Mouse (Mus musculus) midbrain, postnatal 0 days (tissue): ENCODE results near the gene AC131692.1. TPM values are rescaled to one million over a fixed set of nuclear protein-coding genes. Genes with fewer than 3 reads are reported as not detected.

ENCODE experiments used
- ATAC-seq: fragments of 200-750 bp; cut with Nextera tagmentation; 2 replicates; pipeline ENCODE4 v1.8.0; 2017; ENCODE audit warnings: moderate number of reproducible peaks, mild to moderate bottlenecking, moderate TSS enrichment, moderate library complexity; ENCODE audit not compliant: low FRiP score
- DNase-seq: peaks from one replicate; pipeline ENCODE4 v3.0.0-alpha.2; 2015; ENCODE audit warnings: low spot score
- H3K27ac ChIP-seq: fragments of 300-500 bp; sonication (generic); 2 replicates; pipeline ENCODE4 v1.5.1; 2014; ENCODE audit warnings: low read depth, mild to moderate bottlenecking, low read length, mixed read lengths
- H3K27me3 ChIP-seq: fragments of 300-500 bp; sonication (generic); 2 replicates; pipeline ENCODE4 v1.6.1; 2014; ENCODE audit warnings: low read length, control low read depth, mixed read lengths; ENCODE audit not compliant: insufficient read depth
- H3K36me3 ChIP-seq: fragments of 300-500 bp; sonication (generic); 2 replicates; pipeline ENCODE4 v1.6.1; 2014; ENCODE audit warnings: low read length, control low read depth, mixed read lengths; ENCODE audit not compliant: insufficient read depth
- H3K4me1 ChIP-seq: fragments of 300-500 bp; sonication (generic); 2 replicates; pipeline ENCODE4 v1.6.1; 2014; ENCODE audit warnings: mild to moderate bottlenecking, control low read depth, antibody characterized with exemption, low read length, mixed read lengths; ENCODE audit not compliant: insufficient read depth
- H3K4me2 ChIP-seq: fragments of 300-500 bp; sonication (generic); 2 replicates; pipeline ENCODE4 v1.6.1; 2014; ENCODE audit warnings: low read depth, mild to moderate bottlenecking, low read length, mixed read lengths; ENCODE audit not compliant: poor library complexity, severe bottlenecking
- H3K4me3 ChIP-seq: fragments of 300-500 bp; sonication (generic); 2 replicates; pipeline ENCODE4 v1.5.1; 2014; ENCODE audit warnings: low read depth, mild to moderate bottlenecking, low read length, moderate library complexity
- H3K9ac ChIP-seq: fragments of 300-500 bp; sonication (generic); replicated peaks from 2 replicates; pipeline ENCODE4 v1.6.1; 2014; ENCODE audit warnings: mild to moderate bottlenecking, low read length, moderate library complexity, mixed read lengths; ENCODE audit not compliant: poor library complexity, severe bottlenecking
- H3K9me3 ChIP-seq: fragments of 300-500 bp; sonication (generic); 2 replicates; pipeline ENCODE4 v1.6.1; 2016; ENCODE audit warnings: low read length, control low read depth
- CTCF ChIP-seq: IDR thresholded peaks from 2 replicates; pipeline ENCODE4 v1.5.1; 2016; ENCODE audit warnings: antibody characterized with exemption, mild to moderate bottlenecking
- WGBS: fragments of 180-500 bp; shearing (Covaris S2); extraction: QIAGEN DNeasy Blood & Tissue Kit; methylation state at CpG from one replicate; pipeline ENCODE4 v1.1.7; 2014; 5-methylcytosine and 5-hydroxymethylcytosine counted together
- polyA plus RNA-seq: library from polyadenylated mRNA; unstranded; fragments of >200 nt; fragmentation: Nextera tagmentation; extraction: Ambion mirVana; gene quantifications from 2 replicates; pipeline ENCODE4 v1.2.1, GENCODE M21; 2015
- total RNA-seq: library from RNA; depleted of rRNA; stranded (reverse); fragments of >200 nt; gene quantifications from 2 replicates; pipeline ENCODE4 v1.2.3, GENCODE M21; 2014

The AC131692.1 gene
- total and polyA plus RNA-seq, 2 experiments from 2014 or later, result not detected

DNA sequence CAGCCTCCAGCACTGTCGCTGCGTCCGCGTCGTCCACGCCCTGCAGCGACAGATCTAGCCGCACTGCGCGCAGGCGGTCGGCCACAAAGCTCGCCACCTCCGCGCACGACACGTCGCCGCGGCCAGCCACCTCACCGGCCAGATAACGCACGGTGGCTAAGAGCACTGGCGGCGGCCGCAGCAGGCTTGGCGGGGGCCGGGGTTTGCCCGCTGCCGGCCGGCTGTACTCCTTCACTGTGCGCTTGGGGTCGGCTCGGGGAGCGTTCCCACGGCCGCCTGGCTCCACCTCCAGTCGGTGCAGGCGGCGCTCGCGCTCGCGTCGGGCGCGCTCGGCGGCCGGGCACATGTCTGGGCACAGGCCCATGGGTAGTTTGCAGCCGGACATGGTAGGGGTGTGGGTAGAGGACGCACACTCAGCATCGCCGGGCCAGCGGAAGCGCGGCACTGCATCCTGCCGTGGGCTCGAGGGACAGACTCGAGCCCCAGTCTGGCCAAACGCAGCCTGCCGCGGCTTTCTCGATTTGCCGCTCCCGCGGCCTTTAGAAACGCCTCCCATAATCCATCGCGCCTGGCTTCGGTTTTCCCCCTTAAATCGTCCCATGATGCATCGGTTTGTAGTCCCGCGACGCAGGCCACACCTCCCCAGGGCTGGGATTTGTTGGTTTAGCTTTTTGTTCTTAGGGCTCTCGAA is 23.9 kb downstream of the AC131692.1 start, which contains the start of gene Sac3d1:
Gene Sac3d1 (minus strand): TSS at position 665 of the 691 bp plus-strand sequence.
- peak within 1 kb of the TSS; percentile 84 for H3K4me3 ChIP-seq
- peak within 1 kb of the TSS; percentile 86 for H3K9ac ChIP-seq
- no peaks in the 10 kb centered on the region for H3K27me3 ChIP-seq
- H3K4me1 ChIP-seq, result no peaks in the 10 kb centered on the region; the same call in 1 of the 2 replicates
- H3K4me2 ChIP-seq, result peak within 1 kb of the TSS; percentile 90
- DNase-seq, result peak; percentile 98
- peak; percentile 87 for ATAC-seq
- no peaks in the 10 kb centered on the region for H3K9me3 ChIP-seq
- TF ChIP-seq CTCF, result no peak
- under 1% methylated on average over 74 of the region's 77 CpGs for WGBS
- H3K36me3 ChIP-seq, result peaks cover 42% of the 10 kb centered on the region
- H3K27ac ChIP-seq, result peak within 1 kb of the TSS; percentile 92

GRCm38 (mm10) chr19:6118677-6119185 is 24.5 kb downstream of the AC131692.1 start:
- Histone ChIP-seq H3K27me3 (no peaks in the 10 kb centered on the region), H3K9me3 (no peaks in the 10 kb centered on the region), H3K36me3 (peaks cover 42% of the 10 kb centered on the region), H3K27ac (peak overlapping the region; percentile 92), H3K4me1 (no peaks in the 10 kb centered on the region; the same call in 1 of the 2 replicates), H3K4me3 (peak overlapping the region; percentile 84), H3K9ac (peak overlapping the region; percentile 15; the same call in 1 of the 2 replicates), H3K4me2 (peak overlapping the region; percentile 90)
- WGBS, result 2% methylated on average over 8 of the region's 8 CpGs
- ATAC-seq, result peak; percentile 14
- no peak for TF ChIP-seq CTCF
- no peak for DNase-seq

DNA sequence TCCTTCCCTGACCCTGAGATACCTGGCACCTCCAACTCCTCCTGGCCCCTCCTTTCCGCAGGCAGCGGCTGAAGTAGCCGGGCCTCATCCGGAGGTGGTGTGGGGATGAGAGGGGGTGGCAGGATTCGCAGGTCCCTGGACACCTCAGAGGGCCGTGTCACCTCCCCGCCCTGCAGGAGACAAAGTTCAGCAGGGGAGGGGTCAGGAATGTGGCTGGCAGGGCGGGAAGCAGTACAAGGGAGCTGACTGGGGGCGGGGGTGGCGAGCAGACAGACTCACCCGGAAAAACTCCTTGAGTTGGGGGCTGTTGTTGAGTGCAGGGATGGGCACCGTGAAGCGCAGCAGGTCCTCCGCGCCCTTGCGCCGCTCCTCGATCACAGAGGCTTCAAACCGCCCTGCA is 27.5 kb downstream of the AC131692.1 start:
- H3K4me3 ChIP-seq, result no peak overlapping the region
- H3K4me1 ChIP-seq, result no peaks in the 10 kb centered on the region; the same call in 1 of the 2 replicates
- H3K36me3 ChIP-seq, result peaks cover 20% of the 10 kb centered on the region
- H3K27ac ChIP-seq, result no peak overlapping the region
- TF ChIP-seq CTCF, result no peak
- WGBS, result 43% methylated on average over 18 of the region's 19 CpGs
- H3K27me3 ChIP-seq, result no peaks in the 10 kb centered on the region
- no peaks in the 10 kb centered on the region for H3K9me3 ChIP-seq
- 0 out of 2 replicates have a peak overlapping the region, but pooled peaks have one; percentile 13 for H3K9ac ChIP-seq
- no peak overlapping the region for H3K4me2 ChIP-seq
- no peak for ATAC-seq
- no peak for DNase-seq

DNA sequence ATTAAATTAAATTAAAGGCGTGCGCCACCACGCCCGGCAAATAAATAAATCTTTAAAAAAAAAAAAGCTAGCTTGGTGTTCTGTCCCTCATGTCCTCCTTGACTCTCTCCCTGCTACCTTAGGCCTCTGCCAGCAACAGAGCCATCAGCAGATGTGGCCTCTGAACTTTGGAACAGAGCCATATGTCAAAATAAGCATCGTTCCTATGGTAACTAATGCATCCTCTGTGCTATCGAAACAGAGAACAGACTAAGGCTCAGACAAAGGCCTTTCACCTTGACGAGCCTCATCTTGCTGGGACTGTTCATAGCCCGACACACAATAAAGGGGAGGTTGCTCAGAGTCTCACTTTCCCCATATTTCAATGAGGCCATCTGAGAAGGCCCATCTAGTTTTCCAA is 29.1 kb downstream of the AC131692.1 start:
- H3K9me3 ChIP-seq, result no peaks in the 10 kb centered on the region
- no peaks in the 10 kb centered on the region; the same call in 1 of the 2 replicates for H3K4me1 ChIP-seq
- ATAC-seq (no peak), DNase-seq (peak; percentile 62)
- no peak overlapping the region for H3K9ac ChIP-seq
- TF ChIP-seq CTCF, result no peak
- no peak overlapping the region for H3K4me2 ChIP-seq
- no peak overlapping the region for H3K27ac ChIP-seq
- H3K27me3 ChIP-seq, result no peaks in the 10 kb centered on the region
- H3K36me3 ChIP-seq, result peaks cover 20% of the 10 kb centered on the region
- H3K4me3 ChIP-seq, result no peak overlapping the region
- WGBS, result 80% methylated on average over 8 of the region's 8 CpGs

GRCm38 (mm10) chr19:6124898-6125297 is 30.7 kb downstream of the AC131692.1 start:
- no peak for DNase-seq
- no peaks in the 10 kb centered on the region for H3K27me3 ChIP-seq
- H3K4me2 ChIP-seq, result no peak overlapping the region
- 61% methylated on average over 2 of the region's 2 CpGs for WGBS
- H3K4me3 ChIP-seq, result no peak overlapping the region
- no peaks in the 10 kb centered on the region for H3K4me1 ChIP-seq
- no peak for TF ChIP-seq CTCF
- no peak overlapping the region for H3K9ac ChIP-seq
- no peaks in the 10 kb centered on the region for H3K9me3 ChIP-seq
- no peak for ATAC-seq
- H3K27ac ChIP-seq, result no peak overlapping the region
- H3K36me3 ChIP-seq, result peaks cover 20% of the 10 kb centered on the region

DNA sequence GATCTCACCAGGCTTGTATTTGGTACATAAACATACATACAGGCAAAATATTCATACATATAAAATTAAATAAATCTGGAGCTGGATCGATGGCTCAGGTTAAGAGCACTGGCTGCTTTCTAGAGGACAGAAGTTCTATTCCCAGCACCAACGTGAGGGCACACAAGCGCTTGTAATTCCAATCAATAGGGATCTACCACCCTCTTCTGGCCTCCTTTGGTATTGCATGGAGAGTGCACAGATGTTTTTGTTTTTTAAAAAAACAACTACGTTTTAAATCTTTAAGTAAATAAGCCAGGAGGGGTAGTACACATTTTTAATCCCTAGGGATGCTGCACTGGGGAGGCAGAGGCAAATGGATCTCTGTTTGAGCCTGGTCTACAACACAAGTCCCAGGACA is 32.1 kb downstream of the AC131692.1 start:
- H3K27ac ChIP-seq, result no peak overlapping the region
- H3K4me2 ChIP-seq, result no peak overlapping the region
- H3K4me3 ChIP-seq, result no peak overlapping the region
- 26% methylated on average over 4 of the region's 4 CpGs for WGBS
- no peak for ATAC-seq
- no peaks in the 10 kb centered on the region for H3K4me1 ChIP-seq
- peaks cover 7% of the 10 kb centered on the region for H3K36me3 ChIP-seq
- DNase-seq, result peak; percentile 52
- H3K9me3 ChIP-seq, result no peaks in the 10 kb centered on the region
- peak; percentile 75 for TF ChIP-seq CTCF
- no peak overlapping the region for H3K9ac ChIP-seq
- H3K27me3 ChIP-seq, result no peaks in the 10 kb centered on the region
